Mouse (Mus musculus) cerebellum, postnatal 36 days (tissue): Measurements from ENCODE around the gene Ermard.
A peak's percentile ranks its signal among the peaks of the same experiment; 100 is the strongest.
"Not testable (repeated sequence)": the region's sequence is repeated elsewhere in the genome, so short reads cannot be mapped to it uniquely, and the experiment has no call there.

Experiments
- DNase-seq, 2 experiments: peaks; one replicate each; pipeline ENCODE4 v3.0.0; 2021 to 2022; ENCODE audit warnings: mixed read lengths in 2 of 2

Gene Ermard

DNA sequence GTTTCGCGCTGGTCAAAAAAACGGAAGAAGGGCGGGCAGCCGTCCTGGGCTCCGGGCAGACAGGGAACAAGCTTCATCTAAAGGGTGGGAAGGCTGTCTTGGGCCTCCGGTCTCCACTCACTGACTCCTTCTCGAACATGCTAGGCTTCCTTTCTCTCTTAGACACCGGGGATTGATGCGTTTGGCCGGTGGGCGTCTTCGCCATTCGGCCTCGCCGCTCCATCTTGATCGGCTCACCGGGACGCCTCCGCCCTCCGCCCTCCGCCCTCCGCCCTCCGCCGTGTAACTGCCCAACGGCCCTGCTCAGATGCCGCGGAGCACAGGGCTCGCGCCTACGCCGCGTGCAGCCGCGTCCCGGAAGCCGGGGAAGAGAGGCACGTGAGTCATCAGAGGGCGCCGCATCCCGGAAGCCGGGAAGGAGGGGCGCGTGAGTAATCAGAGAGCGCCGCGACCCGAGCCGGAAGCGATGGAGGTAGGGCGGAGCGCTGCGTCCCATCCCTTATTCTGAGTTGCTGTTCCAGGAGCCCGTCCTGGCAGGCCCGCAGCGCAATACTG is at the start of gene Ermard, which contains the start of the genes Tcte3 and Gm3448:
TSS of gene Ermard (plus strand) at position 34 of the 555 bp plus-strand sequence.
TSS of gene Tcte3 (minus strand) at position 314 of the 555 bp plus-strand sequence.
TSS of gene Gm3448 (minus strand) at position 363 of the 555 bp plus-strand sequence.
- peak; percentile 39 to 47 for DNase-seq

DNA sequence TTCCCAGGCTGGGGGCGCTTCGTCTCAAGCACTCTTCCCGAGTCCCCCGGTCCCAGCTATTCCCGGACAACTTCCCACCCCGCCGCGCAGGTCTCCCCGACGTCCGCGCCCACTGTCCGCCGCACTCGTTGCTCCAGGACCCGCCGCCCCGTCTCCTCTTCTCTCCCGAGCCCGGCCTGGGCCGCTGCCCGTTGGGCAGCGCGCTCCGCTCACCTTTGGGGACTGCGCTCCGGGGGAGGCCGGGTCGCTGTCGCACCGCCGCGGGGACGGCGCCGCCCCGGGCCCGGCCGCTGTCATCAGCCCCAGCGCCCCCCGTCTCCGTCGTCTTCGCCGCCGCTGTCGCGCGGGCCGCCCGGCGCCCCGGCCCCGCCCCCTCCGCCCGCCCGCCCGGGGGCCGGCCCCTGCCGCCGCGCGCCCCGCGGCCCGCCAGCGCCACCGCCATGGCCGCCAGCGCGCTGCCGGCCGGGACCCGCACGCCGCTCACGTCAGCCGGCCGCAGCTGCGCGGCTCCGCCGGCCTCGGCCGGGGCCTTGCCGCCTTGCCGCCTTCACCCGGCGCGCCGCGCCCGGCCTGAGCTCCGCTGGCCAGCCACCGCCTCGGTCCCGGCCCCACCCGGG is 48.4 kb upstream of the Ermard start:
- DNase-seq, result not testable (repeated sequence)

DNA sequence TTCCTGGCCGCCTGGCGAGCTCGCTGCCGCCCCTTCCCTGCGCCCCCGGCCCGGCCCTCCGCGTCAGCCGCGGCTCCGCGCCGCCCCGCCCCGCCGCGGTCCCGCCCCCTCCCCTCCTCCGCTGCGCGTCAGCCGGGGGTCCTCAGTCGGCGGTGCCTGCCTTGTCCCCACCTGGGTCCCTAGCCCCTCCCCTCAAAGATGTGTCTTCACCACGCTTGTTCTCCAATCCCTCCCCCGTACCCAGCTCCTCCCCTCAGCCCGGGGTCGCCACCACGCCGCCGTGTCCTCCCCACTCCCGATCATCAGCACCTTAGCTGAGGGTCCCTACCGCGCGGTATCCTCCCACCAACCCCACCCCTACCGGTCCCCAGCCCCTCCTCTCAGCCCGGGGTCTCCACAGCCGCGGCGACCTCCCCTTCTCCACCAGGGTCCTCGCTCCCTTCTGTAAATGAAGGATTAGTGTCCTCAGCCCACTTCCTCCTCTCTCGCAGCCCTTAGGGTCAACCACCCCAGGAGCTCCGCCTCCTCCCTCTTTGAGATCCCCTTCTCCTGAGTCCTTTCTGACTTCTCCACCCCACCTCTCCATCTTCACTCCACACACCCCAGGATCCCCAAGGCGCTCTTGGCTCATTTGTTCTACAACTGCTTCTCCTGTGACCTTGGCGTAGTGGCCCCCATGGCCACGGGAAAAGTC is 47.7 kb upstream of the Ermard start:
- DNase-seq, result not testable (repeated sequence)

DNA sequence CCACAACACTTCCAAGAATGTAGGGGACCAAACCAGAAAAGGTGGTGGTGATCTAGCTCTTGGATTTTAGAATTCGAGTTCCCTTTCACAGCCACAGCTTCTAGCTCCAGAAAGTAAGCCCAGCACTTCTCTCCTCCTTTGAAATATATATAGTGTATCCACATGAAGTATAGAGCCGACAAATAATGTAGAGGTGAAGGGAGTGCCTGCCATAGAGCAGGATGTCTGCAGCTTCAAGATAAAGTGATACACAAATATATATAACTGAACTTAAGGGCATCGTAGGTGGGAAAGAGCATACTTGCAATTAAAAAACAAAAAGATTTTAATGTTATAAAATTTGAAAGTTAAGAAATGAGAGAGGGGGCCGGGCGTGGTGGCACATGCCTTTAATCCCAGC is 46.9 kb upstream of the Ermard start:
- DNase-seq, result not testable (repeated sequence)

DNA sequence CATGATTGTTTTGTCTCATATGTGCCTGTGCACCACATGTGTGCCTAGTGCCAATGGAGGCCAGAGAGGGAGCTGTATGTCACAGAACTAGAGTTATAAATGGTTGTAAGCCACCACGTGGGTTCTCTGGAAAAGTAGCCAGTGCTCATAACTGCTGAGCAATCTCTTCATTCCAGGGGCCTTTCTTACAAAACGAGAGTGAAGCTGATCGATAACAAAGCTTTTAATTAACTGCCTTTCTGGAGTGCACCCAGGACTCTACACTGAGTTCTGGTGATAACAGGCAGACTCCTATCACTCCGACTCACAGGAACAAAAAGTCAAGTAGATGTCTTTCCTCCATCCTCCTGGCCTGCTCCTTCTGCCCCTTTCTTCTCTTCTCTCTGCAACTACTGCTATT is 41.0 kb upstream of the Ermard start:
- DNase-seq, result not testable (repeated sequence)

DNA sequence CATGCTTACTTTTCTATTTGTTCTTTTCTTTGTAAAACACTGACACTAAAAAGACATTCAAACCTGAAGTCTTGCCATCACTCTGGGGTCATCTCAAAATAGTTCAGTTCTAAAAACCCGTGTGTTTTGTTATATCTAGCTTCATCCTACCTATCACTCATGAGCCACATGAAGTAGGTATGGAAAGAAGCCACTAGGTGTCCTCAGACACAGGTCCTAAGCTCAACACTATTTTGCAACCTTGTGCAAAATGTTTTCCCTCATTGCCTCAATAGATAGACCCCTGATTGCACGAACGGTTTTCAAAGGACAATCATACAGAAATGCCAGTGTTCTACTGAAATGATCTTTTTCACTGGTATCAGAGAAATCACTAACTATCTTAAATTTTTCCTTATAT is 31.9 kb upstream of the Ermard start:
- DNase-seq, result not testable (repeated sequence)

DNA sequence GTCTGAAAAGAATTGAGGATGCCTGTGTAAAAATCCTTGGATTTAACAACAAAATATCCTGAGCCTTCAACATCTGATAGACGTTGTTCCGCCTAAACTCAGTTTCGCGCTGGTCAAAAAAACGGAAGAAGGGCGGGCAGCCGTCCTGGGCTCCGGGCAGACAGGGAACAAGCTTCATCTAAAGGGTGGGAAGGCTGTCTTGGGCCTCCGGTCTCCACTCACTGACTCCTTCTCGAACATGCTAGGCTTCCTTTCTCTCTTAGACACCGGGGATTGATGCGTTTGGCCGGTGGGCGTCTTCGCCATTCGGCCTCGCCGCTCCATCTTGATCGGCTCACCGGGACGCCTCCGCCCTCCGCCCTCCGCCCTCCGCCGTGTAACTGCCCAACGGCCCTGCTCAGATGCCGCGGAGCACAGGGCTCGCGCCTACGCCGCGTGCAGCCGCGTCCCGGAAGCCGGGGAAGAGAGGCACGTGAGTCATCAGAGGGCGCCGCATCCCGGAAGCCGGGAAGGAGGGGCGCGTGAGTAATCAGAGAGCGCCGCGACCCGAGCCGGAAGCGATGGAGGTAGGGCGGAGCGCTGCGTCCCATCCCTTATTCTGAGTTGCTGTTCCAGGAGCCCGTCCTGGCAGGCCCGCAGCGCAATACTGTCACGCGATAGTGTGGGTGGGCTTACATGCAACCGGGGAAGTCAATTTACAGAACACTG is 31.1 kb upstream of the Ermard start, which contains the start of gene Gm3435:
TSS of gene Gm3435 (plus strand) at position 471 of the 708 bp plus-strand sequence.
- DNase-seq, result not testable (repeated sequence)

DNA sequence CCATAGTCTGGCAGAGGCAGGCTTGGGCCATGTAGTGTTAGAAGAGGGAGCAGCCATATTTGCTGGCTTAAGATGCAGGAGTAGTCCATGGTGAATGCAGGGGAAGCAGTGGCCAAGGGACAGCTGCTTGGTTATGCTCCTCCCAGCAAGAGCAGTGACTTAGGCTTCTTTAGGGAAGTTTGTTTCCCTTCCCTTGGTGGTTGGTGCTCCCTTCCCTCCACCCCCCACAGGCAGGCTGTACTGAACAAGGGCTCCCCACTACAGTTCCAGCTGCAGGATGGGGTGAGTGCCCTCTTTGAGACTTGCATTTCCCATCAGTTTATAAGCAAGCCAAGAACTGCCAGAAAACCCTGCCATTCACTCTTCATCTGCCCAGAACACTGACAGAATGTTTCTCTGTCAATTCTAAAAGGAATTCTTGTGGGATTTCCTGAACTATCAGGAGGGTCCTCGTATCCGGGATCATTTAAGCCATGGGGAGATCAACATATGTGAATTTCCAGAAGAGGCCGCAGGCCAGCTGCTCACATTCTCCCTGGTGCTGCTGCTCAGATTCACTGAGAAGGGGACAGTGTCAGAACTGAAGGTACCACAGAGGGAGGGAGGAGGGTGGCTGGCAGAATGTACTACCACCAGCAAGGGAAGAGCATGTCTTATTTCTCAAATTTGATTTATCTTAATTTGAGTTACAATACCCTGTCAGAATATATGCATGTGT is 19.3 kb upstream of the Ermard start:
- peak; percentile 2 to 3 for DNase-seq

DNA sequence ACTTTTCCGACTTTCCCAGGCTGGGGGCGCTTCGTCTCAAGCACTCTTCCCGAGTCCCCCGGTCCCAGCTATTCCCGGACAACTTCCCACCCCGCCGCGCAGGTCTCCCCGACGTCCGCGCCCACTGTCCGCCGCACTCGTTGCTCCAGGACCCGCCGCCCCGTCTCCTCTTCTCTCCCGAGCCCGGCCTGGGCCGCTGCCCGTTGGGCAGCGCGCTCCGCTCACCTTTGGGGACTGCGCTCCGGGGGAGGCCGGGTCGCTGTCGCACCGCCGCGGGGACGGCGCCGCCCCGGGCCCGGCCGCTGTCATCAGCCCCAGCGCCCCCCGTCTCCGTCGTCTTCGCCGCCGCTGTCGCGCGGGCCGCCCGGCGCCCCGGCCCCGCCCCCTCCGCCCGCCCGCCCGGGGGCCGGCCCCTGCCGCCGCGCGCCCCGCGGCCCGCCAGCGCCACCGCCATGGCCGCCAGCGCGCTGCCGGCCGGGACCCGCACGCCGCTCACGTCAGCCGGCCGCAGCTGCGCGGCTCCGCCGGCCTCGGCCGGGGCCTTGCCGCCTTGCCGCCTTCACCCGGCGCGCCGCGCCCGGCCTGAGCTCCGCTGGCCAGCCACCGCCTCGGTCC is 17.0 kb upstream of the Ermard start:
- DNase-seq, result not testable (repeated sequence)

DNA sequence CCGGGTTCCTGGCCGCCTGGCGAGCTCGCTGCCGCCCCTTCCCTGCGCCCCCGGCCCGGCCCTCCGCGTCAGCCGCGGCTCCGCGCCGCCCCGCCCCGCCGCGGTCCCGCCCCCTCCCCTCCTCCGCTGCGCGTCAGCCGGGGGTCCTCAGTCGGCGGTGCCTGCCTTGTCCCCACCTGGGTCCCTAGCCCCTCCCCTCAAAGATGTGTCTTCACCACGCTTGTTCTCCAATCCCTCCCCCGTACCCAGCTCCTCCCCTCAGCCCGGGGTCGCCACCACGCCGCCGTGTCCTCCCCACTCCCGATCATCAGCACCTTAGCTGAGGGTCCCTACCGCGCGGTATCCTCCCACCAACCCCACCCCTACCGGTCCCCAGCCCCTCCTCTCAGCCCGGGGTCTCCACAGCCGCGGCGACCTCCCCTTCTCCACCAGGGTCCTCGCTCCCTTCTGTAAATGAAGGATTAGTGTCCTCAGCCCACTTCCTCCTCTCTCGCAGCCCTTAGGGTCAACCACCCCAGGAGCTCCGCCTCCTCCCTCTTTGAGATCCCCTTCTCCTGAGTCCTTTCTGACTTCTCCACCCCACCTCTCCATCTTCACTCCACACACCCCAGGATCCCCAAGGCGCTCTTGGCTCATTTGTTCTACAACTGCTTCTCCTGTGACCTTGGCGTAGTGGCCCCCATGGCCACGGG is 16.4 kb upstream of the Ermard start:
- DNase-seq, result not testable (repeated sequence)

DNA sequence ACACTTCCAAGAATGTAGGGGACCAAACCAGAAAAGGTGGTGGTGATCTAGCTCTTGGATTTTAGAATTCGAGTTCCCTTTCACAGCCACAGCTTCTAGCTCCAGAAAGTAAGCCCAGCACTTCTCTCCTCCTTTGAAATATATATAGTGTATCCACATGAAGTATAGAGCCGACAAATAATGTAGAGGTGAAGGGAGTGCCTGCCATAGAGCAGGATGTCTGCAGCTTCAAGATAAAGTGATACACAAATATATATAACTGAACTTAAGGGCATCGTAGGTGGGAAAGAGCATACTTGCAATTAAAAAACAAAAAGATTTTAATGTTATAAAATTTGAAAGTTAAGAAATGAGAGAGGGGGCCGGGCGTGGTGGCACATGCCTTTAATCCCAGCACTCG is 15.5 kb upstream of the Ermard start:
- DNase-seq, result not testable (repeated sequence)

DNA sequence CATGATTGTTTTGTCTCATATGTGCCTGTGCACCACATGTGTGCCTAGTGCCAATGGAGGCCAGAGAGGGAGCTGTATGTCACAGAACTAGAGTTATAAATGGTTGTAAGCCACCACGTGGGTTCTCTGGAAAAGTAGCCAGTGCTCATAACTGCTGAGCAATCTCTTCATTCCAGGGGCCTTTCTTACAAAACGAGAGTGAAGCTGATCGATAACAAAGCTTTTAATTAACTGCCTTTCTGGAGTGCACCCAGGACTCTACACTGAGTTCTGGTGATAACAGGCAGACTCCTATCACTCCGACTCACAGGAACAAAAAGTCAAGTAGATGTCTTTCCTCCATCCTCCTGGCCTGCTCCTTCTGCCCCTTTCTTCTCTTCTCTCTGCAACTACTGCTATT is 9.6 kb upstream of the Ermard start:
- DNase-seq, result not testable (repeated sequence)

DNA sequence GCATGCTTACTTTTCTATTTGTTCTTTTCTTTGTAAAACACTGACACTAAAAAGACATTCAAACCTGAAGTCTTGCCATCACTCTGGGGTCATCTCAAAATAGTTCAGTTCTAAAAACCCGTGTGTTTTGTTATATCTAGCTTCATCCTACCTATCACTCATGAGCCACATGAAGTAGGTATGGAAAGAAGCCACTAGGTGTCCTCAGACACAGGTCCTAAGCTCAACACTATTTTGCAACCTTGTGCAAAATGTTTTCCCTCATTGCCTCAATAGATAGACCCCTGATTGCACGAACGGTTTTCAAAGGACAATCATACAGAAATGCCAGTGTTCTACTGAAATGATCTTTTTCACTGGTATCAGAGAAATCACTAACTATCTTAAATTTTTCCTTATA is 553 bp upstream of the Ermard start:
- not testable (repeated sequence) for DNase-seq

DNA sequence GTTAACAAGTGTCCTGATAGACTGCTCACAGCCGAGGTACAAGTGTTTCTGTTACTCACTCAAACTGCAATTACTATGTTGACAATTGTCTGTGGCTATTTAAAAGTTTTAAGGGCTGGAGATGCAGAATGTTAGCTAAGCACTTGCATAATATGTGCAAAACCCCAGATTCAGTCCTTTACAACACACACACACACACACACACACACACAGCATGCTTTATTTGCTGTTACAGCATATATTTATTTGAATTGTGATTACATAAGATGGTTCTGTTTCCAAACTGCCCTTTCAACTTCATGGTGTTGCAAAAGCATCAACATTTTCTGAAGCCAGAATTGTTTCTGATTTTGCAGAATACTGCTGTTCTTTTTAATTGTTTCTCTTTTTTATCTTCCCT is 9.3 kb downstream of the Ermard start:
- DNase-seq, result not testable (repeated sequence)

DNA sequence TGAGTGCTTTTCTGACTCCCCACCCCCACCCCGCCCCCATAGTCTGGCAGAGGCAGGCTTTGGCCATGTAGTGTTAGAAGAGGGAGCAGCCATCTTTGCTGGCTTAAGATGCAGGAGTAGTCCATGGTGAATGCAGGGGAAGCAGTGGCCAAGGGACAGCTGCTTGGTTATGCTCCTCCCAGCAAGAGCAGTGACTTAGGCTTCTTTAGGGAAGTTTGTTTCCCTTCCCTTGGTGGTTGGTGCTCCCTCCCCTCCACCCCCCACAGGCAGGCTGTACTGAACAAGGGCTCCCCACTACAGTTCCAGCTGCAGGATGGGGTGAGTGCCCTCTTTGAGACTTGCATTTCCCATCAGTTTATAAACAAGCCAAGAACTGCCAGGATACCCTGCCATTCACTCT is 11.8 kb downstream of the Ermard start:
- DNase-seq, result not testable (repeated sequence)

DNA sequence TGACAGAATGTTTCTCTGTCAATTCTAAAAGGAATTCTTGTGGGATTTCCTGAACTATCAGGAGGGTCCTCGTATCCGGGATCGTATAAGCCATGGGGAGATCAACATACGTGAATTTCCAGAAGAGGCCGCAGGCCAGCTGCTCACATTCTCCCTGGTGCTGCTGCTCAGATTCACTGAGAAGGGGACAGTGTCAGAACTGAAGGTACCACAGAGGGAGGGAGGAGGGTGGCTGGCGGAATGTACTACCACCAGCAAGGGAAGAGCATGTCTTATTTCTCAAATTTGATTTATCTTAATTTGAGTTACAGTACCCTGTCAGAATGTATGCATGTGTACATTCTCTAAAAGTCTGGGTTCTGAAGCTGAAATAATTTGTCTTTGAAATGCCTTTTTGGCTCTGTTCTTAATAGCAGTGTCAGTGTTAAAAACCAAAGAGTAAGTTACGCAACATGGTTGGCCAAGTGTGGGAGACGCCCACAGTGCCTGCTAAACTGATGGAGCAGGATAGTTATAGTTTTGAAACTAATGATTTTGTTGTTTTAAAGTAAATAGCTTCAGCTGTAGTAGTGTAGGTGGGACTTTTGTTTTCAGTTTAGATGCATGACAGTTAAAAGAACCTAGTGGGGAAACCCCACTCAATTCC is 12.3 kb downstream of the Ermard start:
- DNase-seq, result not testable (repeated sequence)

DNA sequence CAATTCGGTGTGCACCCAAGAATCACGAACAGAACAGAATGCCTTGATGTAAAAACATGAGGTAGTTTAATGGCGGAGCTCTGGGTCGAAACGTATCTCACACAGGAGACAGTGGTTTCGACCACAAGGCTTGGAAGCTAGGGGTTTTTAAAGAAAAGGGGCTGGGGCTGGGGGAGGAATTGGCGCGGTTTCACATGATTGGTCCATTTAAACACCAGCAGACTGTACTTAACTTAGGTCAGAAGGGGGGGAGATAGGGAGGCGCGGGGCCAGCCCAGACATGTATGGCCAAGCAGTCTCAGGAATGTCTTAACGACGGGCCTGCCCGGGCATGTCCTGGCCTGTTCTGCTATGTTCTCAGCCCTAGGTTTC is 12.8 kb downstream of the Ermard start:
- not testable (repeated sequence) for DNase-seq

DNA sequence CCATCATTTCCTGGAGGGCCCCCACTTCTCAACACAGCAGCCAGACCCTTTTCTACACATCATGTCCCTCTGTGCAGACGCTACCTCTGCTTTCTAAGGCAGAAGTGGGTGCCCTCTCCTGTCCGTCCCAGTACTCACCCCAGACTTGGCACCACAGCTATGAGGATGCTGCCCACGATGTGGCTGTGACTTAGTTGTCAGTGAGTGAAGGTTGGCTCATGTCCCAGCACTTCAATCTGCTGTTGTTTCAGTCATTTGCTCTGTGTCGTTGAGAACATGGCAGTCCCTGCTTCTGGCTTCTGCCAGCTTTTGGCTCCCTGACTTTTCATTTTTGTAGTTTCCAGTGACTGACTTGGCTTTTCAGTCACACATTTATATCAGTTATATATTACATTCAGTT is 14.9 kb downstream of the Ermard start:
- DNase-seq, result no peak

DNA sequence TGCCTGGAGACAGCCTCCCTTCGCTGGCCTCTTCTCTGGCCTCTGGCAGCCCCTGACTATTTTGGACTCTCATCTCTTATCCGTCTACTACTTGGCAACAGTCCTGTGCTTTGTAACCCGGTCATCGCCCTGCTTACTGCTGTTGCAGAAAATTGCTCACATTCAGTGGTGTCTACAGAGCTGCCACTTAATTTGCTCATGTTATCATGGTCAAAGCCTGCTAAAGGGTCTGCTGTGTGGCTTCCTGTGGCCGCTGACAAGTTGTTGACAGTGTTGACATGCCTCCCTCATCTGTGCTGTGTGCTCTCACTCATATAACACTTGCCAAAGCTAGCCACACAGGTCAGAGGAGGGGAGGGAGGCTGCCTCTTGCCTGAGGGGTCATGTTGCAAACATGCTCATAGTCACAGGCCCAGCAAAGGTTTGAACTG is 17.2 kb downstream of the Ermard start:
- DNase-seq, result no peak

DNA sequence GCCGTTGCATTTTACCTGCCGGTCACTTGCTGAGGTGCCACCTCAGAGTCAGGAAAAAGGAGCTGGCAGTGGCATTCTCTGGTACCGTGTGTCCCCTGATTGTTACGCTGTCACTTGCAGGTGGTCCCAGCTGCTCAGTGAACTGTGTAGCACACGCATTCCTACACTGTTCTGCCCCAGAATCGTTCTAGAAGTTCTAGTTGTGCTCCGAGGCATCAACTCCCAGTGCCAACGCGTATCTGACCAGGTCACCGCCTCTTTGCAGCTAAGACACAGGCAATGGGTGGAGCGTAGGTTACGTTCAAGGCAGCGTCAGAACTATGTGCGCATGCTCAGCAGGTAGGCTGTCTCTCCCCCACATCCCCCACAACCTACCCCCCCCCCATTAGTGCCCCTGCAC is 18.6 kb downstream of the Ermard start:
- DNase-seq, result no peak

DNA sequence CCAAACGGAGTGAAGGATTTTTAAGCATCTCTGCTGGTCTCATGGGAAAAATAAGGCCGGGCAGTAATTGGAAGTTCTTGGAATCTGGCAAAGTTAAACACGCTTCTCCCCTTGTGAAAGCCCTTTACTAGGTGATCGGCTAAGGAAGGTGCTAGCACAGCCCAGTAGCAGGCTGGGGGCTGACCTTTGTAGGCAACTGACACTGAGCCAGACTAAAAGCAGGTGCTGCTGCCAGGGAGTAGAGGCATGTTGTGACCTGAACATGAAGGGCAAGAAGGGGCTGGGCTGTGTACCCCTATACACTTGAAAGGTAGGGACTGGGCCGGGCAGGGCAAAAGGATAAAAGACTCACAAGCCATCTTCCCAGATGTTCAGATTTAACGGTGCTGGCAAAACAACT is 19.3 kb downstream of the Ermard start:
- DNase-seq, result no peak
